Mouse (Mus musculus): ENCODE data around the gene Olfr116. TPM values are rescaled to one million over a fixed set of nuclear protein-coding genes. Genes with fewer than 3 reads are reported as not detected.

The Olfr116 gene
- polyA plus RNA-seq (2014; fragmentation: Nextera tagmentation; extraction: Ambion mirVana): not detected in 2 replicates

- Histone ChIP-seq H3K9ac (ENCODE audit: low read length) (no peak within 1 kb of the TSS), H3K4me3 (ENCODE audit: low read depth, low read length) (no peak within 1 kb of the TSS), H3K4me1 (ENCODE audit: control insufficient read depth, insufficient read depth, low read length) (no peaks in the 10 kb centered on the region), H3K4me2 (no peak within 1 kb of the TSS), H3K27ac (ENCODE audit: low read depth, low read length) (no peak within 1 kb of the TSS), H3K36me3 (ENCODE audit: control insufficient read depth, insufficient read depth, low read length) (no peaks in the 10 kb centered on the region), H3K9me3 (ENCODE audit: control insufficient read depth, low read length) (no peaks in the 10 kb centered on the region), H3K27me3 (ENCODE audit: control insufficient read depth, insufficient read depth, low read length) (no peaks in the 10 kb centered on the region)
- no peak for DNase-seq (ENCODE audit: low spot score, missing footprints)
- ATAC-seq (ENCODE audit: low FRiP score): no peak
- WGBS: 87% methylated on average over 2 of the region's 2 CpGs
These were observed at the start of gene Olfr116, which contains the start of gene Olfr115 for GRCm38 (mm10) chr17:37627009-37627408. Gene Olfr116, minus strand, starts transcription at chr17:37627199. Gene Olfr115, minus strand, starts transcription at chr17:37627109.

GRCm38 (mm10) chr17:37666688-37667087 lies 39.7 kb upstream of the Olfr116 start, which contains the start of gene Olfr118:
Gene Olfr118, plus strand, starts transcription at chr17:37666988.
- no peak within 1 kb of the TSS for H3K9ac ChIP-seq (ENCODE audit: low read length)
- H3K9me3 ChIP-seq (ENCODE audit: control insufficient read depth, low read length): no peaks in the 10 kb centered on the region
- 83% methylated on average over 2 of the region's 2 CpGs for WGBS
- H3K4me3 ChIP-seq (ENCODE audit: low read depth, low read length): no peak within 1 kb of the TSS
- no peak for ATAC-seq (ENCODE audit: low FRiP score)
- H3K27me3 ChIP-seq (ENCODE audit: control insufficient read depth, insufficient read depth, low read length): no peaks in the 10 kb centered on the region
- no peaks in the 10 kb centered on the region for H3K4me1 ChIP-seq (ENCODE audit: control insufficient read depth, insufficient read depth, low read length)
- no peak within 1 kb of the TSS for H3K4me2 ChIP-seq
- no peaks in the 10 kb centered on the region for H3K36me3 ChIP-seq (ENCODE audit: control insufficient read depth, insufficient read depth, low read length)
- DNase-seq (ENCODE audit: low spot score, missing footprints): no peak
- H3K27ac ChIP-seq (ENCODE audit: low read depth, low read length): no peak within 1 kb of the TSS

GRCm38 (mm10) chr17:37663682-37664081 lies 36.7 kb upstream of the Olfr116 start, which contains the start of gene Olfr117:
Gene Olfr117, minus strand, starts transcription at chr17:37663782.
- Histone ChIP-seq H3K27me3 (ENCODE audit: control insufficient read depth, insufficient read depth, low read length) (no peaks in the 10 kb centered on the region), H3K4me3 (ENCODE audit: low read depth, low read length) (no peak within 1 kb of the TSS), H3K36me3 (ENCODE audit: control insufficient read depth, insufficient read depth, low read length) (no peaks in the 10 kb centered on the region), H3K4me1 (ENCODE audit: control insufficient read depth, insufficient read depth, low read length) (no peaks in the 10 kb centered on the region), H3K9me3 (ENCODE audit: control insufficient read depth, low read length) (no peaks in the 10 kb centered on the region), H3K9ac (ENCODE audit: low read length) (no peak within 1 kb of the TSS), H3K4me2 (no peak within 1 kb of the TSS), H3K27ac (ENCODE audit: low read depth, low read length) (no peak within 1 kb of the TSS)
- WGBS: 81% methylated on average over 1 of the region's 1 CpGs
- DNase-seq (ENCODE audit: low spot score, missing footprints) (no peak), ATAC-seq (ENCODE audit: low FRiP score) (no peak)

GRCm38 (mm10) chr17:37592643-37593042 lies 34.4 kb downstream of the Olfr116 start, which contains the start of gene Olfr114:
Gene Olfr114, minus strand, starts transcription at chr17:37592743.
- no peak for DNase-seq (ENCODE audit: low spot score, missing footprints)
- Histone ChIP-seq H3K9ac (ENCODE audit: low read length) (no peak within 1 kb of the TSS), H3K9me3 (ENCODE audit: control insufficient read depth, low read length) (no peaks in the 10 kb centered on the region), H3K4me2 (no peak within 1 kb of the TSS), H3K4me1 (ENCODE audit: control insufficient read depth, insufficient read depth, low read length) (no peaks in the 10 kb centered on the region), H3K27me3 (ENCODE audit: control insufficient read depth, insufficient read depth, low read length) (no peaks in the 10 kb centered on the region), H3K4me3 (ENCODE audit: low read depth, low read length) (no peak within 1 kb of the TSS), H3K36me3 (ENCODE audit: control insufficient read depth, insufficient read depth, low read length) (no peaks in the 10 kb centered on the region), H3K27ac (ENCODE audit: low read depth, low read length) (no peak within 1 kb of the TSS)
- ATAC-seq (ENCODE audit: low FRiP score): no peak

GRCm38 (mm10) chr17:37577563-37577962 lies 49.4 kb downstream of the Olfr116 start, which contains the start of gene Olfr113:
Gene Olfr113, minus strand, starts transcription at chr17:37577663.
- Histone ChIP-seq H3K27ac (ENCODE audit: low read depth, low read length) (no peak within 1 kb of the TSS), H3K4me3 (ENCODE audit: low read depth, low read length) (no peak within 1 kb of the TSS), H3K4me2 (no peak within 1 kb of the TSS), H3K4me1 (ENCODE audit: control insufficient read depth, insufficient read depth, low read length) (no peaks in the 10 kb centered on the region), H3K27me3 (ENCODE audit: control insufficient read depth, insufficient read depth, low read length) (no peaks in the 10 kb centered on the region), H3K9me3 (ENCODE audit: control insufficient read depth, low read length) (no peaks in the 10 kb centered on the region), H3K36me3 (ENCODE audit: control insufficient read depth, insufficient read depth, low read length) (no peaks in the 10 kb centered on the region), H3K9ac (ENCODE audit: low read length) (no peak within 1 kb of the TSS)
- ATAC-seq (ENCODE audit: low FRiP score) (no peak), DNase-seq (ENCODE audit: low spot score, missing footprints) (no peak)

Other genes starting within 250 kb of the Olfr116 start
- gene Olfr105-ps, start 248.2 kb downstream of the Olfr116 start, polyA plus RNA-seq (2014; fragmentation: Nextera tagmentation; extraction: Ambion mirVana): not detected in 2 replicates
- gene Olfr106-ps, start 236.8 kb downstream of the Olfr116 start, polyA plus RNA-seq (2014; fragmentation: Nextera tagmentation; extraction: Ambion mirVana): not detected in 2 replicates
- gene Olfr107, start 228.0 kb downstream of the Olfr116 start, polyA plus RNA-seq (2014; fragmentation: Nextera tagmentation; extraction: Ambion mirVana): not detected in 2 replicates
- gene Olfr108, start 181.7 kb downstream of the Olfr116 start, polyA plus RNA-seq (2014; fragmentation: Nextera tagmentation; extraction: Ambion mirVana): not detected in 2 replicates
- not detected in 2 replicates for gene Olfr109, start 168.3 kb downstream of the Olfr116 start, polyA plus RNA-seq (2014; fragmentation: Nextera tagmentation; extraction: Ambion mirVana)
- not detected in 2 replicates for gene H2-M2, start 143.6 kb downstream of the Olfr116 start, polyA plus RNA-seq (2014; fragmentation: Nextera tagmentation; extraction: Ambion mirVana)
- gene Olfr110, start 134.7 kb downstream of the Olfr116 start, polyA plus RNA-seq (2014; fragmentation: Nextera tagmentation; extraction: Ambion mirVana): not detected in 2 replicates
- not detected in 2 replicates for gene Olfr111, start 119.2 kb downstream of the Olfr116 start, polyA plus RNA-seq (2014; fragmentation: Nextera tagmentation; extraction: Ambion mirVana)
- not detected in 2 replicates for gene Olfr112, start 57.7 kb downstream of the Olfr116 start, polyA plus RNA-seq (2014; fragmentation: Nextera tagmentation; extraction: Ambion mirVana)
- not detected in 2 replicates for gene Olfr113, start 49.5 kb downstream of the Olfr116 start, polyA plus RNA-seq (2014; fragmentation: Nextera tagmentation; extraction: Ambion mirVana)
- not detected in 2 replicates for gene Olfr114, start 34.5 kb downstream of the Olfr116 start, polyA plus RNA-seq (2014; fragmentation: Nextera tagmentation; extraction: Ambion mirVana)
- gene Olfr115, start 90 bp downstream of the Olfr116 start, polyA plus RNA-seq (2014; fragmentation: Nextera tagmentation; extraction: Ambion mirVana): not detected in 2 replicates
- gene Olfr117, start 36.6 kb upstream of the Olfr116 start, polyA plus RNA-seq (2014; fragmentation: Nextera tagmentation; extraction: Ambion mirVana): not detected in 2 replicates
- gene Olfr118, start 39.8 kb upstream of the Olfr116 start, polyA plus RNA-seq (2014; fragmentation: Nextera tagmentation; extraction: Ambion mirVana): not detected in 2 replicates
- gene Olfr119, start 69.4 kb upstream of the Olfr116 start, polyA plus RNA-seq (2014; fragmentation: Nextera tagmentation; extraction: Ambion mirVana): not detected in 2 replicates
- not detected in 2 replicates for gene Olfr120, start 94.6 kb upstream of the Olfr116 start, polyA plus RNA-seq (2014; fragmentation: Nextera tagmentation; extraction: Ambion mirVana)
- gene Olfr121, start 121.7 kb upstream of the Olfr116 start, polyA plus RNA-seq (2014; fragmentation: Nextera tagmentation; extraction: Ambion mirVana): not detected in 2 replicates
- gene Olfr122, start 141.4 kb upstream of the Olfr116 start, polyA plus RNA-seq (2014; fragmentation: Nextera tagmentation; extraction: Ambion mirVana): not detected in 2 replicates
- gene Olfr123, start 166.3 kb upstream of the Olfr116 start, polyA plus RNA-seq (2014; fragmentation: Nextera tagmentation; extraction: Ambion mirVana): not detected in 2 replicates
- gene Olfr124, start 172.7 kb upstream of the Olfr116 start, polyA plus RNA-seq (2014; fragmentation: Nextera tagmentation; extraction: Ambion mirVana): not detected in 2 replicates
- gene Olfr125, start 205.8 kb upstream of the Olfr116 start, polyA plus RNA-seq (2014; fragmentation: Nextera tagmentation; extraction: Ambion mirVana): not detected in 2 replicates
- gene Olfr126, start 220.3 kb upstream of the Olfr116 start, polyA plus RNA-seq (2014; fragmentation: Nextera tagmentation; extraction: Ambion mirVana): not detected in 2 replicates